Mouse (Mus musculus): ENCODE data around the gene Capzb. TPM values are rescaled to one million over a fixed set of nuclear protein-coding genes. Genes with fewer than 3 reads are reported as not detected.

Gene Capzb
- polyA plus RNA-seq, 1 experiment from 2014 or later, result 218 TPM

- Histone ChIP-seq H3K9me3 (ENCODE audit: control insufficient read depth, low read length) (no peaks in the 10 kb centered on the region), H3K4me1 (ENCODE audit: control insufficient read depth, insufficient read depth, low read length) (peaks cover 11% of the 10 kb centered on the region), H3K4me3 (ENCODE audit: low read depth, low read length) (no peak overlapping the region), H3K27me3 (ENCODE audit: control insufficient read depth, insufficient read depth, low read length) (no peaks in the 10 kb centered on the region), H3K9ac (replicated peaks; ENCODE audit: low read depth, low read length) (no peak overlapping the region), H3K36me3 (ENCODE audit: control insufficient read depth, insufficient read depth, low read length) (no peaks in the 10 kb centered on the region), H3K27ac (ENCODE audit: low read depth, low read length) (no peak overlapping the region), H3K4me2 (ENCODE audit: low read depth, low read length) (no peak overlapping the region)
- no peak for ATAC-seq (ENCODE audit: low read depth)
- 88% methylated on average over 11 of the region's 11 CpGs for WGBS
Measured at GRCm38 (mm10) chr4:139213935-139214371, 21.3 kb downstream of the Capzb start.

- Histone ChIP-seq H3K4me3 (ENCODE audit: low read depth, low read length) (no peak overlapping the region), H3K9me3 (ENCODE audit: control insufficient read depth, low read length) (no peaks in the 10 kb centered on the region), H3K36me3 (ENCODE audit: control insufficient read depth, insufficient read depth, low read length) (no peaks in the 10 kb centered on the region), H3K27me3 (ENCODE audit: control insufficient read depth, insufficient read depth, low read length) (no peaks in the 10 kb centered on the region), H3K4me2 (ENCODE audit: low read depth, low read length) (no peak overlapping the region), H3K9ac (replicated peaks; ENCODE audit: low read depth, low read length) (no peak overlapping the region; the same call in 1 of the 2 replicates), H3K27ac (ENCODE audit: low read depth, low read length) (no peak overlapping the region), H3K4me1 (ENCODE audit: control insufficient read depth, insufficient read depth, low read length) (peaks cover 6% of the 10 kb centered on the region; the same call in 1 of the 2 replicates)
- ATAC-seq (ENCODE audit: low read depth), result no peak
- WGBS, result 75% methylated on average over 9 of the region's 9 CpGs
Measured at GRCm38 (mm10) chr4:139216566-139216965, 23.9 kb downstream of the Capzb start.

GRCm38 (mm10) chr4:139218539-139218938, 25.8 kb downstream of the Capzb start:
- Histone ChIP-seq H3K4me2 (ENCODE audit: low read depth, low read length) (no peak overlapping the region), H3K4me3 (ENCODE audit: low read depth, low read length) (no peak overlapping the region), H3K9ac (replicated peaks; ENCODE audit: low read depth, low read length) (no peak overlapping the region), H3K27me3 (ENCODE audit: control insufficient read depth, insufficient read depth, low read length) (no peaks in the 10 kb centered on the region), H3K27ac (ENCODE audit: low read depth, low read length) (no peak overlapping the region), H3K9me3 (ENCODE audit: control insufficient read depth, low read length) (no peaks in the 10 kb centered on the region), H3K4me1 (ENCODE audit: control insufficient read depth, insufficient read depth, low read length) (peaks cover 6% of the 10 kb centered on the region; the same call in 1 of the 2 replicates), H3K36me3 (ENCODE audit: control insufficient read depth, insufficient read depth, low read length) (no peaks in the 10 kb centered on the region)
- no peak for ATAC-seq (ENCODE audit: low read depth)
- WGBS, result 53% methylated on average over 3 of the region's 3 CpGs

GRCm38 (mm10) chr4:139219656-139220055, 27.0 kb downstream of the Capzb start:
- Histone ChIP-seq H3K36me3 (ENCODE audit: control insufficient read depth, insufficient read depth, low read length) (no peaks in the 10 kb centered on the region), H3K27me3 (ENCODE audit: control insufficient read depth, insufficient read depth, low read length) (no peaks in the 10 kb centered on the region), H3K4me3 (ENCODE audit: low read depth, low read length) (no peak overlapping the region), H3K4me2 (ENCODE audit: low read depth, low read length) (no peak overlapping the region), H3K9ac (replicated peaks; ENCODE audit: low read depth, low read length) (no peak overlapping the region), H3K9me3 (ENCODE audit: control insufficient read depth, low read length) (no peaks in the 10 kb centered on the region), H3K4me1 (ENCODE audit: control insufficient read depth, insufficient read depth, low read length) (peaks cover 6% of the 10 kb centered on the region; the same call in 1 of the 2 replicates), H3K27ac (ENCODE audit: low read depth, low read length) (no peak overlapping the region)
- no peak for ATAC-seq (ENCODE audit: low read depth)
- WGBS, result 79% methylated on average over 4 of the region's 4 CpGs

- no peak overlapping the region for H3K9ac ChIP-seq (replicated peaks; ENCODE audit: low read depth, low read length)
- H3K4me3 ChIP-seq (ENCODE audit: low read depth, low read length), result no peak overlapping the region
- no peaks in the 10 kb centered on the region for H3K27me3 ChIP-seq (ENCODE audit: control insufficient read depth, insufficient read depth, low read length)
- no peak overlapping the region for H3K4me2 ChIP-seq (ENCODE audit: low read depth, low read length)
- no peaks in the 10 kb centered on the region; the same call in 1 of the 2 replicates for H3K36me3 ChIP-seq (ENCODE audit: control insufficient read depth, insufficient read depth, low read length)
- no peak for ATAC-seq (ENCODE audit: low read depth)
- H3K4me1 ChIP-seq (ENCODE audit: control insufficient read depth, insufficient read depth, low read length), result peaks cover 6% of the 10 kb centered on the region; the same call in 1 of the 2 replicates
- H3K9me3 ChIP-seq (ENCODE audit: control insufficient read depth, low read length), result no peaks in the 10 kb centered on the region
- 95% methylated on average over 4 of the region's 4 CpGs for WGBS
- no peak overlapping the region for H3K27ac ChIP-seq (ENCODE audit: low read depth, low read length)
Measured at GRCm38 (mm10) chr4:139220978-139221377, 28.3 kb downstream of the Capzb start.

GRCm38 (mm10) chr4:139221837-139222236, 29.1 kb downstream of the Capzb start:
- Histone ChIP-seq H3K9me3 (ENCODE audit: control insufficient read depth, low read length) (no peaks in the 10 kb centered on the region), H3K27ac (ENCODE audit: low read depth, low read length) (no peak overlapping the region), H3K4me2 (ENCODE audit: low read depth, low read length) (no peak overlapping the region), H3K36me3 (ENCODE audit: control insufficient read depth, insufficient read depth, low read length) (no peaks in the 10 kb centered on the region; the same call in 1 of the 2 replicates), H3K27me3 (ENCODE audit: control insufficient read depth, insufficient read depth, low read length) (no peaks in the 10 kb centered on the region), H3K9ac (replicated peaks; ENCODE audit: low read depth, low read length) (no peak overlapping the region), H3K4me3 (ENCODE audit: low read depth, low read length) (no peak overlapping the region), H3K4me1 (ENCODE audit: control insufficient read depth, insufficient read depth, low read length) (peaks cover under 1% of the 10 kb centered on the region; the same call in 1 of the 2 replicates)
- WGBS, result 87% methylated on average over 4 of the region's 4 CpGs
- no peak for ATAC-seq (ENCODE audit: low read depth)

- ATAC-seq (ENCODE audit: low read depth), result no peak
- Histone ChIP-seq H3K9ac (replicated peaks; ENCODE audit: low read depth, low read length) (no peak overlapping the region), H3K27me3 (ENCODE audit: control insufficient read depth, insufficient read depth, low read length) (no peaks in the 10 kb centered on the region), H3K4me1 (ENCODE audit: control insufficient read depth, insufficient read depth, low read length) (no peaks in the 10 kb centered on the region), H3K9me3 (ENCODE audit: control insufficient read depth, low read length) (no peaks in the 10 kb centered on the region), H3K4me2 (ENCODE audit: low read depth, low read length) (no peak overlapping the region), H3K27ac (ENCODE audit: low read depth, low read length) (no peak overlapping the region), H3K4me3 (ENCODE audit: low read depth, low read length) (no peak overlapping the region), H3K36me3 (ENCODE audit: control insufficient read depth, insufficient read depth, low read length) (no peaks in the 10 kb centered on the region; the same call in 1 of the 2 replicates)
- 65% methylated on average over 5 of the region's 5 CpGs for WGBS
Measured at GRCm38 (mm10) chr4:139225115-139225514, 32.4 kb downstream of the Capzb start.

- Histone ChIP-seq H3K4me3 (ENCODE audit: low read depth, low read length) (no peak overlapping the region), H3K27me3 (ENCODE audit: control insufficient read depth, insufficient read depth, low read length) (no peaks in the 10 kb centered on the region), H3K36me3 (ENCODE audit: control insufficient read depth, insufficient read depth, low read length) (no peaks in the 10 kb centered on the region; the same call in 1 of the 2 replicates), H3K4me1 (ENCODE audit: control insufficient read depth, insufficient read depth, low read length) (no peaks in the 10 kb centered on the region), H3K9ac (replicated peaks; ENCODE audit: low read depth, low read length) (no peak overlapping the region), H3K9me3 (ENCODE audit: control insufficient read depth, low read length) (no peaks in the 10 kb centered on the region), H3K4me2 (ENCODE audit: low read depth, low read length) (no peak overlapping the region), H3K27ac (ENCODE audit: low read depth, low read length) (no peak overlapping the region)
- WGBS, result 84% methylated on average over 4 of the region's 4 CpGs
- ATAC-seq (ENCODE audit: low read depth), result no peak
Measured at GRCm38 (mm10) chr4:139225944-139226343, 33.2 kb downstream of the Capzb start.

GRCm38 (mm10) chr4:139226504-139227216, 34.0 kb downstream of the Capzb start:
- Histone ChIP-seq H3K9ac (replicated peaks; ENCODE audit: low read depth, low read length) (no peak overlapping the region), H3K4me3 (ENCODE audit: low read depth, low read length) (no peak overlapping the region), H3K4me1 (ENCODE audit: control insufficient read depth, insufficient read depth, low read length) (no peaks in the 10 kb centered on the region), H3K36me3 (ENCODE audit: control insufficient read depth, insufficient read depth, low read length) (no peaks in the 10 kb centered on the region; the same call in 1 of the 2 replicates), H3K4me2 (ENCODE audit: low read depth, low read length) (no peak overlapping the region), H3K27me3 (ENCODE audit: control insufficient read depth, insufficient read depth, low read length) (no peaks in the 10 kb centered on the region), H3K27ac (ENCODE audit: low read depth, low read length) (no peak overlapping the region), H3K9me3 (ENCODE audit: control insufficient read depth, low read length) (no peaks in the 10 kb centered on the region)
- no peak for ATAC-seq (ENCODE audit: low read depth)
- WGBS, result 78% methylated on average over 13 of the region's 13 CpGs
